Mouse (Mus musculus): ENCODE data around the gene Arhgef40.

The Arhgef40 gene

DNA sequence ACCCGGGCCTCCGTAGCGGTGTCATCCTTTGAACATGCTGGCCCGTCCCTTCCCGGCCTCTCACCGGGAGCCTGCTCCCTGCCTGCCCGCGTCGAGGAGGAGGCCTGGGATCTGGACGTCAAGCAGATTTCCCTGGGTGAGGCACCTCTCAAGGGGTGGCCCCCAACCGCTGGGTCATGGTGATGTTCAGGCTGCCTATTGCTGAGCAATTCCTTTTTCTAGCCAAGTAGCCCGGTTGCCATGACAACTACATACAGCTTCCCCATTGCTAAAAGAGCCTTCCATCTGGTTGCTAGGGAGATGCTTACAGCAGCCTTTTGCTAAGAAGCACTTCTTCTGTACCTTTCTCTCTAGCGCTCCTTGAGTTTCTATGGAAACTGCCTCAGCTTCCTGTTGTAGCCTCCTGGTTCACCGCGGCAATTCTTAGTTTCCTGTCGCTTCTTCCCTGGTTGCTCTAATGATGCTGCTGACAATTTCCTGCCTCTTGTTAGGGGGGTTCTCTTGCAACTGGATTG is 19.5 kb downstream of the Arhgef40 start:
- peak; percentile 87 for ATAC-seq (ENCODE audit: low TSS enrichment)

DNA sequence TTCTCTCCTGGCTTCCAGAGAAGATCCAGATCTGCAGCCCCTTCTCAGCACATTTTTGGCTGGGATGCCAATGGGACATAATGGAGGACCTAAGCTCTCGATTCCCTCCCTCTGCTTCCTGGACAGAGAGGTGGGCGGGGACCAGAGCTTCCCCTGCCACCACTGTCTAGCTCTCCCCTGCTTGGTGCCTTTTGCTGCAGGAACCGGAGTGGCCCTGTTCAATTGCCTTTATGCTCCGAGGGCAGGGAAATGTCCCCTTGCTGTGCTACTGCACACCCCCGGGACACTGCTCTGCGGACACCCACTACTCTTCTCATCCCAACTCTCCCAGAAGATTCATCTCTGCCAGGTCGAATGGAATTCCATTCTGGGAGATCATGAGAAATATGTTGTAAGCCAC is 20.6 kb downstream of the Arhgef40 start:
- ATAC-seq (ENCODE audit: low TSS enrichment): no peak

DNA sequence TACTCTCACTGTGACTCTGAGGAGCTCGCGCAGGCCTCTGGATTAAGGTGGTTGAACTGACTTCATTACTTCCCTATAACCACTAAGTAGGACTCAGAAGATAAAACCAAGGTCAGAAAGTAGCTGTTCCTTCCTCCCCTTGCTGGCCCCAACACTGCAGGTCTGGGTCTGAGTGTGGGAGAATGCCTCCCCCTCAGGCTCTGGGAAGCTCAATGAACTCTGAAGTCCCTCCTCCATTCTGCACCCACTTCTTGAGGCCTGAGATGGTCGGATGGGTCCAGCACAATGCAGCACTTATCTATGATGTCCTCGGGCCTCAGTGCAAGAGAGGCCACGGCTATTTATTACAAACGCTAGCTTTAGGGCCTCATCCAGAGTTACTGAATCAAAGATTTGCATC is 21.1 kb downstream of the Arhgef40 start:
- no peak for ATAC-seq (ENCODE audit: low TSS enrichment)

DNA sequence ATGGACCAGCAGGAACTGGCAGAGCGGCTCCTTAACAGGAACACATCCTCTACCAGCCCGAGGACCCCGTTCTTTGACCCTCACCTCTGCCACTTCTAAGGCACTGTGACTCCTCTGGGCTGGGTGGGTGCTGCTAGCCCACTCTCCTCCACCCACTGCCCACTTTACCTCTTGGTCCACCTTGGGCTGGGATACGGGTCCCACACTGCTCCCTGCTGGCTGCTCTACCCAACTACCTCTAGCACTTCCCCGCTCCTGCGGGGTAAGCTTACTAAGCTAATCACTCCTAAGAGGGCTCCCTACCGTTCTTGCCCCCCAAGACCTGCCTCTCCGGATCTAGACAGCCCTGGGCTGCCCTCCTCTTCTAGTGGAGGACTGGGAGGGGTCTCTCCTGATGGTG is 21.7 kb downstream of the Arhgef40 start:
- no peak for ATAC-seq (ENCODE audit: low TSS enrichment)

DNA sequence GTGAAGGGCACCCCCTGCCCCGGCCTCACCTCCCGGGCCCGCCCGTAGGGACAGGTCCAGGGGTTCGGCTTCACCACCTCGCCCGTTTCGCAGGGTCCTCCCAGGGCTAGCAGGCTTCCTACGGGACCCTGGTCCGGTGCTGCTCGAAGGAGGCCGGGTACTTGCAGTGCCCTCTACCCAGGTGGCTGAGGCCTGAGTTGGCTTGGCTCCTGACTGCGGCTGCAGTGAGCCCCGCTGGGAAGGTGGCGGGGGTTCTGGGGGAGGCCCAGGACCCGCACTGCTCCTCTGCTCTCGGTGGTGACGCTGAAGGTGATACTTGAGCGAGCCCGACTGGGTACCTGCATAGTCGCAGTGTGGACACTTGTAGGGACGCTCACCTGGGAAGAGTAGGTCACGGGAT is 22.3 kb downstream of the Arhgef40 start:
- no peak for ATAC-seq (ENCODE audit: low TSS enrichment)

DNA sequence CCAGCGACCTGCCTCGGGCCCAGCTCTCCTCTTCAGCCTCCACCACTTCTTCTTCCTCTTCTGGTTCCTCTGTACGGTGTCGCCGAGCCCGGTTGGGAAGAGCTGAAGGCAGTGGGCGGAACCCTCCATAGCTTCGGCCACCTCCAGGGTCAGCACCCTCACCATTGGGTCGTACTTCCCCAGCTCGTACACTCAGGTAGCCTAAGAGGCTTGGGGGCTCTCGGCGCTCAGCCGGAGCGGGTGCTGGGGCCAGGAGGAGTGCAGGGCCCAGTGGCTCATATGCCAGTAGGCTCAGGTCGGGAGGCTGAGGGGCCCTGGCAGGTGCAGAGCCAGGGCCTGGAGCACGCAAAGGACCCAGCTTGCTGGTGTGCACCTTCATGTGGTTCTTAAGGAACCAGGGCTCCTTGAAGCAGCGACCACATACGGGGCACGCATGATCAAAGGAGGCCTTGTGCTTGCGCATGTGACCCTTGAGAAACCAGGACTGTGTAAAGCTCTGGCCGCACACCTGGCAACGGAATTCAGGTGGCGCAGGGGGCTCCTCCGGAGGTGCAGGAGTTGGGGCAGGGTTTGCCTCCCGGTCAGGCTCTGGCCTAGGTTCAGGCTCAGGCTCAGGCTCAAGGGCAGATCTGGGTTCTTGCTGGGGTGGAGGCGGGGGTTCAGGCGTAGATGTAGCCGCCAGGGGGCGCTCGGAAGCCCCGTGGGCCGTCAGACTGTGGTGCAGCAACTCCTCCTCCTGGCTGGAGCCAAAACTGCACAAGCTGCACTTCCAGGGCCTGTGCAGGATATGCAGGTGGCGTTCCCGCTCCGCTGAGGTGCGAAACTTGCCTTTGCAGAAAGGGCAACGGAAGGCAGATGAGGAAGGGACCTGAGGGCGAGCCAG is 24.0 kb downstream of the Arhgef40 start:
- peak; percentile 51 for ATAC-seq (ENCODE audit: low TSS enrichment)

DNA sequence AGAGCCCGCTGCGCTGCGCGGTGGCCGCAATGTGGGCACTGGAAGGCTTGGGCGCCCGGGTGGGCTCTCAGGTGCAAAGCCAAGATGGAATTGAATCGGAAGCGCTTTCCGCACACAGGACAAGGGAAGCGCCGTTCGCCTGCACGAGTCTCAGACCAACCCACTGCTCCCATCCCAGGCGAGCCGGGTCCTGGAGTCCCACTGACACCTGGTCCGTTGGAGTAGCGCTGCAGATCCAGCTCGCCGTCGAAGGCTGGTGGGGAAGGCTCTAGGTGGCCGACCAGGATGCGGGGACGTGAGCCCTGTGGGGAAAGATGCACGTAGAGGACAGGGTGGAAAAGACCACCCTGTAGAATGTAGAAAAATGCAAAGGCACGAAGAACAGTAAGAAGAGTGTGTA is 24.8 kb downstream of the Arhgef40 start:
- ATAC-seq (ENCODE audit: low TSS enrichment): no peak

DNA sequence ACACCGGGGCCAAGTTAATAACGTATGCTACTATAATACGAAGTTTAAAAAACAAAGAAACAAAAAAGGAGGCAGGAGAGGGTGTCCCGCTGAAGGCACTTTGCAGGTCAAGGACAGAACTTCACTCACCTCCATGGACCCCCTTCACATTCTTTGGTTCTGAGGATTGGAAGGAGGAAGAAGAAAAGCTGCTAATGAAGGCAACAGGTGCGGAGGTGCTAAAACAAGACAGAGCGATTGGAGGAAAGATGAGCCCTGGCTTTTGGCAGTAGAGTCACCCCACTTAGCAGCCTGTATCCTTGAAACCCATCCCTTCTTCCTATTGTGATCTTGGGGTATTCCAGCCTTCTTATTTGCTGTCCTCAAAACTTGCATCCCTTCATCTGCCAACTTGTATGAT is 25.3 kb downstream of the Arhgef40 start:
- no peak for ATAC-seq (ENCODE audit: low TSS enrichment)

DNA sequence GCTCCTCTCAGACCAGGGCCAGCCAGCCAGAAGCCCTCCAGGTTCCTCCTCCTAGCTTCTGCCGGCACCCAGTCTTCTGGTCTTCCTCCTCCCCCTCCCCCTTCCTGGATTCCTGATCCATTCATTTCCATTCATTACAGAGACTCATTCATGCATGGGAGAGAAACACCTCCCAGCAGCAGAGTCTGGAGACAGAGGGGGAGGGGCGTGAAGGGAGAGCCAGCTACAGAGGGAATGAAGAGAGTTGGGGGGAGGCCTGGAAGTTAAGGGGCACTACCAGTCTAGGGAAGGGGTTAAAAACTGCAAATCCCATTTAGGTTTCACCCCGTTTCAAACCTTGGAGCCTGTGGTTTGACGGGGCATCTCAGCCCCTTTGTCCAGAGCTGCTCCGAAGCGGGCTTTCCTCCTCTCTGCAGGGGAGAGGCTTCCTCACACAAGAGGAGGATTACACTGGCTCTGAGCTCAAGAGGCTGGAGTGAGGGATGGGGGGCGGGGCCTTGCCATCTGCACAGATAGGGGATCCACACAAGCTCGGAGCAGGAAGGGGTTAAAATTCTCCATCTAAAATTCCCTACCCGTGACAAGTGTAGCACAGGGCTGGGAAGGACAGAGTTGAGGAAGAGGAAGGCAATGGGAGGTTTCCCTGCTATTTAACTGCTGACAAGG is 26.1 kb downstream of the Arhgef40 start:
- no peak for ATAC-seq (ENCODE audit: low TSS enrichment)

DNA sequence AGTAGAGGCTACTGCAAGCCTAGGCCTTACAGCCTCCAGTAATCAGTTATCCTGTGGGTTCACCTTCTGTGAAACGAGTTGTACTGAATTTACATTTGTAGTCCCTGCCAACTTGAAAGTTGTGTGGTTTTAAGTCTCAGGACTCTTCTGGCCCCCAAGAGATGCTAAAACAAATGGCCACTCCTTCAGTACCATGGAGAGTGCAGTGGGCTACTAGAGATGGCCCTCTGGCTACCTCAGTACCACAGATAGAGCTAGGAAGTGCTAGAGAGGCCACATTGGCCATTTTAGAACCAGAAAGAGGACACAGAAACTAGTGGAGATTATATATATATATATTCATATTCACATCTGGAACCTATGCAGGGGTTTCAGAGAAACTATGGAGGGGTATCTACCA is 27.2 kb downstream of the Arhgef40 start:
- no peak for ATAC-seq (ENCODE audit: low TSS enrichment)

DNA sequence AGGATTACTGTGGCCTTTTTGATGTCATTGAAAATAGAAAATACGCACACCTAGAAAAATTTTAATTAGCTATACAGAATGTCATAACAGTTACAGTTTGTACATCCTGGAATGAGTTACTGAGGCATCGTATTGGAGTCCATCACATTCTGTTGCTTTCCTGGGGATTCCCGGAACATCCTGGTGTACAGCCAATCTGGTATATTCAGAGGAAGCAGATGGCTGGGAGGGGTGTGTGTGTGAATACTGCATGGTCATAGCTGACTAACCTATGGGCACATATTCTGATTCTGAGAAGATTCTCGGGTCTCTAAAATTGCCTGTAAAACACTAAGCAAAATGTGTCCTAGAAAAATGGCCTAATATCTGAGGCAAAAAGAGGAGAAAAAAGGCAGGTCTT is 27.6 kb downstream of the Arhgef40 start:
- peak; percentile 31; the same call in 1 of the 2 replicates for ATAC-seq (ENCODE audit: low TSS enrichment)

DNA sequence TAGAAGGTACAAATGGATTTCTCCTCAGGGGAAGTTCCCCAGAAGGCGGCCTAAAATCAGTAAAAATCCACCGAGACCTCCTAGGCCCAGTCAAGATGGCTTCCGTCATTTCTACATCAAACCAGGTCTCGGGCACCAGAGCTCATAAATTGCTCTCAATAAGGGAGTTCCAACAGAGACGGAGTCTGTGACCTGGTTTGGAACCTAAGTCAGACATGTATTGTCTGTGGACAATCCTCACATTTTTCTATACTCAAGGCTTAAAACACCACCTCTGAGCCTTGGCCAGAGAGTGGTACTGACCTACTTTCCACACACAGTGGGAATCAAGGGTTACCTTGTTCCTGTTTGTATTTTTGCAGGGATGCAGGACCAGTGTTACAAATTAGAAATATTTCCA is 28.0 kb downstream of the Arhgef40 start:
- no peak for ATAC-seq (ENCODE audit: low TSS enrichment)

DNA sequence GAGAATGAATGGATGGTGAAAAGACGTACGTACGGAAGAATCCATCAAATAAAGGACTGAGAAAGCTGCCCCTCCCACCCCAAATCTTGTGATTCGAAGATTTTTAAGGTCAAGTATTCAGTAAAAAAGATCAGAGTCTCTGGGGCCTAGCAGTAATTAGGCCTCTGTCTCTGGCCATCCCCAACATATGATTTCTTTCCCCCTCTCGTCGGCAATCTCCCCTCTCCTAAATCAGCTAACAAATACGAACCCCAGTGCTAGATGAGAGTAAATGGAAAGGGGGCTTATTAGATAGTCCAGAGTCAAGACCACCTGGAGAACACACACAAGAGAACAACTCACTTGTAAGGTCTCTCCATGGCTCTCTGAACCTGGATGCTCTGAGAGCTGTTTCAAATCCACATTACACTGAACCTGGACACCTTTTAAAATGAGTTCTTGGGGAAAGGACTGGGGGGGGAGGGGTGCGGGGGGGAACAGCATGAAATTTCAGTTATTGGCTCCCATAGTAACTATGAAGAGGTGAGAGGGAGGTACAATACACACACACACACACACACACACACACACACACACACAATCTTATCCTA is 28.6 kb downstream of the Arhgef40 start:
- no peak for ATAC-seq (ENCODE audit: low TSS enrichment)

DNA sequence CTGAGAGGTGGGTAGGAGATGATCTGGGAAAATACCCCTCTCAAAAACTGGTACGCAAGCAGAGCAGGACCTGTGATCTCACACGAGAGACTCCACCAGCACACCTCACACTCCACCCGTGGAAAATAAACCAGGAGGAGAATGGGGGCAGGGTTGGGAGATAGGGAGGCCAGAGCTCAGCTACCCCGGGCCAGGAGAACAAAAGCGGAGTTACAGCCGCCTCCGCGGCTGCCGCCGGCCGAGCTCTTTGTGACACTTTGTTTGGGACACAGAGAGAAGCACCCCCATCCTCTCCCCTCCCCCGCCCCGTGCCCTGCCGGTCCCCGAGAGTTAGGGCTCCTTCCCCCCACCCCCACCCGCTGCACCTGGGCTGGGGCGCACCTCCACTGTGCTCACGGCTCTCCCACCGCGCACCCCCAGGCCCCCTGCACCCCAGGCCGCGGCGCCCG is 29.3 kb downstream of the Arhgef40 start:
- ATAC-seq (ENCODE audit: low TSS enrichment): no peak

DNA sequence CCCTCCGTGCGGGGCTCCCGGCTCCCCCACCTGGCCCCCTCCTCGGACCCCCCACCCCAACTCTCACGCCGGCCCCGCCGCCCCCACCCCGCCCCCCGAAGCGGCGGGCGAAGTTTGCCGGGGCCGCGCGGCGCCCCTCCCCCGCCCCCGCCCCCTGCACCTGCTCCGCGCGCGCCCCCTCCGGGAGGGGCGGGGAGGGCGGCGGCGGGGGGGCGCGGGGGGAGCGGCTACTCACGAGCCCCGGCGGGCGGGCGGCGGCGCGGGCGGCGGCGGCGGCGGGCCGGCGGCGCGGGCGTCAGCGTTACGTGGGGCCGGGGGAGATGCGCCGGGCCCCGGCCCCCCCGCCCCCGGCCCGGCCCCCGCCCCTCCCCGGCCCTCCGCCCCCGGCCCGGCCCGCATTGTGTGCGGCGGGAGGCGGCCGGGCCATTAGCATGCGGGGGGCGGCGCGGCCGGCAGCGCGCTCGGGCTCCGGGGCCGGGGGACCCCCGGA is 29.8 kb downstream of the Arhgef40 start:
- no peak for ATAC-seq (ENCODE audit: low TSS enrichment)

DNA sequence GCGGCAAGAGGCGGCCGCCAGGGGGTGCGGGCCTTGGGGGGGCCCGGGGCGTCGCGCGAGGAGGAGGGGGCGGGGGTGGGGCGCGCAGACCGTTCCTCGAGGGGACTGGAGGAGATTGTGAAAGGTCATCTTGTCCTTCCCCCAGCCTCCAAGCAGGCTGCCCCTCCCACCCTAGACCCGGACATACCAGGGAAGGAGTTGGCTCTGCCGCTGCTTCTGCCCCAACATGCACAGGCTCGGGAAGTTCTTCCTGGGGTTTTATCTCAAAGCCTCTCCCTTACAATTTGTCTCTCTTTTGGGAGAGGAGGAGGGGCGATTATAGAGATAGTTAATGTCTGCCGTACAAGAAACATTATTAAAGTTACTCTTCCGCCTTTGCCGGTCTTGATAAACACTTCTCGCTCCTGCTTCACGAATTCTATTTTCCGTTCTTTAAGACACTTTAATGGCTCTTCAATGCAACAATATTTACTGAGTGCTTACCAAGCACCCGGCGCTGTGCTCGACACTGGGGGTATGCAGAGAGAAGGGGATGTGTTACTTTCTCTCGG is 30.3 kb downstream of the Arhgef40 start:
- ATAC-seq (ENCODE audit: low TSS enrichment): no peak

DNA sequence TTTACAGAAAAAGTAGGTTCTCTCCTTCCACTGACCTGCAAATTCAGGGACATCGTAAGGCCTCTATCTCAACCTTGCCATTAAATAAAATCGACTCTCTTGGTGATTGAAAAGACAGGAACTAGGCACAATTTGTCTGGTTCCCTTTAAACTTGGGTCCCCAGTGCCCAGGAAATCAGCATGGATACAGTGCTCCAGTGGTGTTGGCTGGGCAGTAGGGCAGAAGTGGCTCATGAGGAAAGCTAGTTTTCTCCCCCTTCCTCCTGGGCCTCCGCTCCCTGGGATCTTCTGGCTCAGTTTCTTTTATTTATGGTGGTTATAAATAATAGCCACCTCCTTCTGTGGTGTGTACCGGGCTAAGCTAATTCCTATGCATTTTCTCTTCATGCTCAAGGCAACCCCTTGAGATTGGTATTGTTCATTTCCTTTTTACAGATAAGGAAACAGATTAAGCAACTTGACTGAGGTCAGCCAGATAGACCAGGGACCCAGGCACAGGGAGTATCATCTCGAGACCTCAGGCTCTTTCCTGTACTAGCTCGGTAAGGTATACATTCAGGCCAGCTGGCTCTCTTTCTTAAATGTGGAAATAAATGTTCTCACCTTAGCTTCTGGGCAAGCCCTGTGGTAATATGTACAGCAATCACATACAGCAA is 31.1 kb downstream of the Arhgef40 start, which contains the start of gene Tmem253:
Gene Tmem253 (plus strand): TSS at position 214 of the 656 bp plus-strand sequence.
- ATAC-seq (ENCODE audit: low TSS enrichment): no peak

DNA sequence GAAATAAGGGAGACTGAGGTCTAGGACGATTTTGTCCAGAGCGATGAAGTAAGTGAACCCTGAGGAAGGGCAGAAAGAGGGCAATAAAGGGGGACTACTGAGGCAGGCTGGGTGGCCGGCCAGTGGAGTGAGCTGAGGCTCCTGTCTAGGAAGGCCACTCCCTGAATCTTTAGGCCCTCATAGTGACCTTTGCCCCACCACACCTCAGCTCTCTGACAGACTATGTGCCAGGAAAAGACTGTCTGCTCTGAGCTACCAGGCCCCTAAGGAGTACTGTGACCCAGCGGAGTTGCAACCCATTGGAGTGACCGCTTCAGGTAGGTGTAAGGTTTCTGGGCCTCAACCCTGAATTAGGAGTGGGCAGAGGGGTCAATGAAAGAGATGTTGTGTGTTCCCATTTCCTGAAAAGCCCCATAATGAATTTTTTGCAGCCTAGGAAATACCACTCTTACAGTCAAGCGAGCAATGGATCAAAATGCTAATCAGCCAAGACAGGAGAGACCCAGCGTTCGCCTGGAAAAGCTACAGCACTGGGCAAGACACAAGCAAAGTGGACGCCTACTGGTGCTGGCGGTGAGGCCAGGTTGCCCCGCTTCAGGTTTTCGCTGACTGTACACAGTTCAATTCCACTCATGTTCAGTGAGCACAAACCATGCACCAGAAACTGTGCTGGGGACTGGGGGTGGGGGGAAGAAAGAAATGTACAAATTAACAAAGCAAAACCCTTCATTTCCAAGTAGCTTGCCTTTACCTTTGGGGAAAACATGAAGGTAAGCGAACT is 32.3 kb downstream of the Arhgef40 start:
- no peak for ATAC-seq (ENCODE audit: low TSS enrichment)

DNA sequence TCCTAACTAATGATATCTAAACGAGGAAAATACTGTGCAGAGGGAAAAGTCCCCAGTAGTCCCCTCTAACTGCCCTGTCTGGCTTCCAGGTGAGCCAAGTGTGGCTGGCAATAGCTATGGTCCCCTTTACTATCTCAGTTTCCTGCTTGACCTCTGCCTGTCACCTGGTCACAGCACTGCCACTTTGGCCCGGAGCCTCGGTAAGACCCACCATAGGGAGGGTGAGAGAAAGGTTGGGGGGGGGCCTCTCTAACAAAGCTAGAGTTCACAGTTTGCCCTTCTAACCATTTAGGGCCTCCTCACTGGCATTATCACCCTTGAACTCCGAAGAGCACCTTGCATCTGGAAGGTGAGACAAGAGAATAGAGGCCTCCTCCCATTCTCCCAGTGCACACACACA is 33.1 kb downstream of the Arhgef40 start:
- no peak for ATAC-seq (ENCODE audit: low TSS enrichment)

DNA sequence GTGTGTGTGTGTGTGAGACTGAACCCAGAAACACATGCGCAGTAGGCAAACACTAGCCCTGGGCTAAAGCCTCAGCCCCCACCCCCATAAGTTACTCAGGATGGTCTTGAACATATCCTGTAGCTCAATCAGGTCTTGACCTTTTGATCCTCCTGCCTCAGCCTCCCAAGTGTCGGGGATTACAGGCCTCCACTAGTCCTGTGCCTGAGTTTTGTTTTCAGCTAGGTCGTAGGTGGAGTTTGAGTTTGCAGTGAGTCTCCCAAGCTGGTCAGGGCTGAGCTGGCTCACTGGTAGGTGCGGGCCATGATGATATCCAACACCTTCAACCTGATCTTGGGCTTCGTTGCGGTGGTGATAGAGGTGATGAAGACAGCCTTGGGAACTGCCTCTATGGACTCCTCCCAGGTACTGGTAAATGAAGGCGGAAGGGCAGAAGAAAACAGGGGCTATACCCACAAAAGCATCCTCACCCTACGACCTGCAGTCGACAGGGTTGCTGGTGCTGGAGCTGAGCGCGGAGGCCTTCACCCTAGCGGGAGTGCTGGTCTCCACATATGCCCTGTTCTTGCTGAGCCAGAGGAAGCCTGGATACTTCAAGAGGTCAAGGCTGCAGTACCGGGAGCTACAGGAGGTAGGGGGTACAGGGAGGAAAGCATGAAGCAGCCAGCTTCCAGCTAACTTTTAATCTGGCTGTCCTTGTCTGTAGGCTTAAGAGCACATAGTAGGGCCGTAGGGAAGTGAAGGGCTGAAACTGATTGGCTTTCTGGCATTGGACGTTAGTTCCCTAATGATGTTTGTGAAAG is 33.9 kb downstream of the Arhgef40 start:
- ATAC-seq (ENCODE audit: low TSS enrichment): no peak

All from frontal cortex, adult (tissue).